Mouse (Mus musculus) CH12.LX (cell line): ENCODE measurements at regions not wholly inside any gene's neighbourhood (a gene's known extent, or its start where the extent isn't known, plus 50 kb on each side); places are given as distances from the start of the nearest gene placed in this dataset.

Experiments
- DNase-seq: peaks from one replicate; pipeline ENCODE4 v3.0.0-alpha.2; 2013; ENCODE audit errors: extremely low read depth
- H3K27ac ChIP-seq: 2 replicates; pipeline ENCODE4 v1.5.1; 2012; ENCODE audit warnings: low read depth, mild to moderate bottlenecking, control low read depth, moderate library complexity; ENCODE audit not compliant: insufficient read depth
- H3K27me3 ChIP-seq: replicated peaks from 2 replicates; pipeline ENCODE3; 2012; ENCODE audit warnings: inconsistent platforms
- H3K36me3 ChIP-seq, 2 experiments: replicated peaks in 1 of 2; 2 replicates each; pipeline versions ENCODE3 to v1.6.1; 2012; ENCODE audit warnings: inconsistent platforms in 1 of 2, low read length in 1 of 2, mild to moderate bottlenecking in 1 of 2, mixed read lengths in 1 of 2, moderate library complexity in 1 of 2; ENCODE audit not compliant: control insufficient read depth in 1 of 2, insufficient read depth in 1 of 2
- H3K4me1 ChIP-seq, 2 experiments: 2 replicates each; pipeline ENCODE4 v1.6.1; 2012; ENCODE audit warnings: inconsistent platforms in 1 of 2, moderate library complexity in 1 of 2; ENCODE audit not compliant: insufficient read depth in 2 of 2, control insufficient read depth in 1 of 2
- H3K4me2 ChIP-seq: 2 replicates; pipeline ENCODE4 v1.6.1; 2012; ENCODE audit warnings: low read depth, mild to moderate bottlenecking, control low read depth; ENCODE audit not compliant: poor library complexity, insufficient read depth, severe bottlenecking
- H3K4me3 ChIP-seq, 3 experiments: fragments of 150-350 bp in 1 of 3; sonication (generic) in 1 of 3; replicated peaks in 1 of 3; 2 replicates each; pipeline versions ENCODE3 to v1.5.1; 2011 to 2012; ENCODE audit warnings: low read depth in 2 of 3, low read length in 2 of 3, mild to moderate bottlenecking in 2 of 3, moderate library complexity in 2 of 3, control low read depth in 1 of 3, improper control_type of control experiment in 1 of 3, inconsistent platforms in 1 of 3, mixed read lengths in 1 of 3; ENCODE audit not compliant: poor library complexity in 1 of 3
- H3K79me2 ChIP-seq: replicated peaks from 2 replicates; pipeline ENCODE4 v1.6.1; 2012; ENCODE audit warnings: mild to moderate bottlenecking, moderate library complexity; ENCODE audit not compliant: control insufficient read depth, poor library complexity, insufficient read depth, severe bottlenecking; ENCODE audit errors: extremely low read depth
- H3K9ac ChIP-seq: 2 replicates; pipeline ENCODE4 v1.6.1; 2012; ENCODE audit warnings: low read depth, mild to moderate bottlenecking, control low read depth, moderate library complexity; ENCODE audit not compliant: insufficient read depth
- H3K9me3 ChIP-seq: replicated peaks from 2 replicates; pipeline ENCODE3; 2012; ENCODE audit warnings: low read length, inconsistent platforms, mixed read lengths
- CHD1 ChIP-seq: IDR thresholded peaks from 2 replicates; pipeline ENCODE4 v1.6.1; 2012; ENCODE audit warnings: low read depth, low read length, improper control_type of control experiment, inconsistent platforms
- CHD2 ChIP-seq: IDR thresholded peaks from 2 replicates; pipeline ENCODE4 v1.6.1; 2011; ENCODE audit warnings: low read length, improper control_type of control experiment
- E2F4 ChIP-seq: IDR thresholded peaks from 2 replicates; pipeline ENCODE4 v1.6.1; 2011; ENCODE audit warnings: low read depth, low read length, improper control_type of control experiment; ENCODE audit not compliant: insufficient replicate concordance
- HCFC1 ChIP-seq: IDR thresholded peaks from 2 replicates; pipeline ENCODE4 v1.6.1; 2012; ENCODE audit warnings: low read depth, mild to moderate bottlenecking, inconsistent platforms, low read length, improper control_type of control experiment
- JUND ChIP-seq: conservative IDR thresholded peaks from 2 replicates; pipeline ENCODE4 v1.6.1; 2011; ENCODE audit warnings: low read depth, low read length, improper control_type of control experiment
- MAFK ChIP-seq: IDR thresholded peaks from 2 replicates; pipeline ENCODE4 v1.6.1; 2011; ENCODE audit warnings: low read length, improper control_type of control experiment; ENCODE audit not compliant: insufficient replicate concordance
- MAX ChIP-seq: IDR thresholded peaks from 2 replicates; pipeline ENCODE4 v1.6.1; 2011; ENCODE audit warnings: low read length, improper control_type of control experiment
- MAZ ChIP-seq: IDR thresholded peaks from 2 replicates; pipeline ENCODE4 v1.6.1; 2012; ENCODE audit warnings: low read depth, mild to moderate bottlenecking, inconsistent platforms, low read length, improper control_type of control experiment, moderate library complexity
- NELFE ChIP-seq: IDR thresholded peaks from 2 replicates; pipeline ENCODE4 v1.6.1; 2011; ENCODE audit warnings: low read depth, low read length, improper control_type of control experiment
- NRF1 ChIP-seq: IDR thresholded peaks from 2 replicates; pipeline ENCODE4 v1.6.1; 2014; ENCODE audit warnings: low read depth, mild to moderate bottlenecking, inconsistent platforms, low read length, improper control_type of control experiment, moderate library complexity
- POLR2A ChIP-seq: IDR thresholded peaks from 2 replicates; pipeline ENCODE4 v1.6.1; 2011; ENCODE audit warnings: low read depth, mild to moderate bottlenecking, improper control_type of control experiment, low read length
- RAD21 ChIP-seq: IDR thresholded peaks from 2 replicates; pipeline ENCODE4 v1.6.1; 2011; ENCODE audit warnings: low read depth, mild to moderate bottlenecking, low read length, improper control_type of control experiment, moderate library complexity
- SIN3A ChIP-seq: IDR thresholded peaks from 2 replicates; pipeline ENCODE4 v1.6.1; 2012; ENCODE audit warnings: low read length, improper control_type of control experiment, inconsistent platforms
- SMC3 ChIP-seq: IDR thresholded peaks from 2 replicates; pipeline ENCODE4 v1.6.1; 2011; ENCODE audit warnings: low read depth, low read length, improper control_type of control experiment
- USF2 ChIP-seq: conservative IDR thresholded peaks from 2 replicates; pipeline ENCODE4 v1.6.1; 2011; ENCODE audit warnings: low read depth, low read length, improper control_type of control experiment
- ZKSCAN1 ChIP-seq: IDR thresholded peaks from 2 replicates; pipeline ENCODE4 v1.6.1; 2012; ENCODE audit warnings: low read depth, inconsistent platforms, low read length, improper control_type of control experiment, borderline replicate concordance
- ZMIZ1 ChIP-seq: IDR thresholded peaks from 2 replicates; pipeline ENCODE4 v1.6.1; 2012; ENCODE audit warnings: low read depth, mild to moderate bottlenecking, inconsistent platforms, low read length, improper control_type of control experiment
- dilution Hi-C: fragments of 300-500 bp; cut with MboI; formaldehyde crosslinking; loops from 2 replicates; pipeline ENCODE4 v1.14.3; 2020; ENCODE audit warnings: low sequenced_read_pairs; ENCODE audit not compliant: extremely low pct_unique_long_range_greater_than_20kb, extremely low pct_ligation_motif_present
- in situ Hi-C: fragments of 300-500 bp; cut with MboI; formaldehyde crosslinking; loops from 3 replicates; pipeline ENCODE4 v1.14.3; 2019; ENCODE audit warnings: low sequenced_read_pairs, low pct_ligation_motif_present, low pct_unique_long_range_greater_than_20kb, mixed read lengths

- H3K9me3 ChIP-seq = no peaks in the 10 kb centered on the region
- no peak overlapping the region for H3K9ac ChIP-seq
- no peak for DNase-seq
- TF ChIP-seq MAFK (no peak), RAD21 (no peak), MAZ (no peak), MAX (no peak), ZKSCAN1 (no peak), CHD1 (no peak), SMC3 (no peak), NELFE (no peak), NRF1 (no peak)
- H3K4me2 ChIP-seq = no peak overlapping the region
- H3K79me2 ChIP-seq = no peaks in the 10 kb centered on the region
- H3K4me3 ChIP-seq = no peak overlapping the region
- H3K4me1 ChIP-seq = no peaks in the 10 kb centered on the region
- dilution Hi-C loops (no loop called here), in situ Hi-C loops (no loop called here)
- no peaks in the 10 kb centered on the region for H3K36me3 ChIP-seq
- H3K27me3 ChIP-seq = no peaks in the 10 kb centered on the region
- H3K27ac ChIP-seq = no peak overlapping the region
These were observed 59.0 kb upstream of the Ccdc91 start for GRCm38 (mm10) chr6:147416592-147416991.

GRCm38 (mm10) chr6:147413713-147414112, 61.9 kb upstream of the Ccdc91 start:
- in situ Hi-C loops = no loop called here

GRCm38 (mm10) chr6:147397984-147398383, 77.6 kb upstream of the Ccdc91 start:
- H3K4me3 ChIP-seq = no peak overlapping the region
- H3K27ac ChIP-seq = no peak overlapping the region
- DNase-seq = no peak
- H3K9ac ChIP-seq = no peak overlapping the region
- no peaks in the 10 kb centered on the region for H3K27me3 ChIP-seq
- in situ Hi-C loops (no loop called here), dilution Hi-C loops (no loop called here)
- TF ChIP-seq SIN3A (no peak), USF2 (no peak), JUND (no peak), SMC3 (no peak), ZMIZ1 (no peak), HCFC1 (no peak), CHD2 (no peak), CHD1 (no peak), POLR2A (no peak), E2F4 (no peak)
- no peaks in the 10 kb centered on the region for H3K36me3 ChIP-seq
- no peaks in the 10 kb centered on the region for H3K4me1 ChIP-seq
- H3K79me2 ChIP-seq = no peaks in the 10 kb centered on the region
- no peak overlapping the region for H3K4me2 ChIP-seq
- H3K9me3 ChIP-seq = no peaks in the 10 kb centered on the region

More at GRCm38 (mm10) chr6:147413713-147414112, 61.9 kb upstream of the Ccdc91 start:
- DNase-seq = no peak
- Histone ChIP-seq H3K27me3 (no peaks in the 10 kb centered on the region), H3K4me1 (no peaks in the 10 kb centered on the region), H3K36me3 (no peaks in the 10 kb centered on the region), H3K27ac (no peak overlapping the region), H3K79me2 (no peaks in the 10 kb centered on the region), H3K4me2 (no peak overlapping the region), H3K4me3 (no peak overlapping the region), H3K9ac (no peak overlapping the region), H3K9me3 (no peaks in the 10 kb centered on the region)
- TF ChIP-seq NELFE = no peak
- dilution Hi-C loops = no loop called here
